Comparison of ENCODE assay signal across 8 mouse cellular contexts in genomic region chr4:32153356-32153755, GRCm38 (mm10).
DNase-seq lines count a peak whose midpoint lies in the region; ATAC-seq lines count a peak whose summit lies in the region.
"Had no signal": no experiment of that assay in that cellular context is flagged by ENCODE, and none has a peak within 500 bp of the region (broad histone marks: within the 10 kb centered on the region; RNA-seq: fewer than 3 reads in every experiment).

No protein-coding gene starts in this region.

- H3K27me3 ChIP-seq in limb, embryonic 10.5 days (ENCODE audit: low read depth, poor library complexity, severe bottlenecking) = no peaks in the 10 kb centered on the region
- no peaks in the 10 kb centered on the region for H3K27me3 ChIP-seq in midbrain, embryonic 15.5 days (replicated peaks)
- H3K27me3 ChIP-seq: heart, embryonic 13.5 days had no signal

- peaks cover 54% of the 10 kb centered on the region for H3K4me1 ChIP-seq in limb, embryonic 10.5 days
- H3K4me1 ChIP-seq in midbrain, embryonic 15.5 days = no peaks in the 10 kb centered on the region

- no peaks in the 10 kb centered on the region for H3K9me3 ChIP-seq in limb, embryonic 10.5 days (replicated peaks)
- no peaks in the 10 kb centered on the region for H3K9me3 ChIP-seq in midbrain, embryonic 15.5 days
- H3K9me3 ChIP-seq: heart, embryonic 13.5 days had no signal

- H3K9ac ChIP-seq in midbrain, embryonic 15.5 days = no peak overlapping the region
- H3K9ac ChIP-seq: heart, embryonic 13.5 days had no signal

- 78% methylated on average over 4 of the region's 4 CpGs for WGBS in limb, embryonic 10.5 days
- 78% methylated on average over 4 of the region's 4 CpGs for WGBS in midbrain, embryonic 15.5 days

- peak; percentile 52 for DNase-seq in 416B (ENCODE audit: low read depth)
- DNase-seq in CD4-positive helper T cell, adult 2 months (ENCODE audit: low read depth, low spot score) = peak; percentile 70
- peak; percentile 25 to 58 for DNase-seq in cerebellum, postnatal 25 days
- peak; percentile 19 to 21 for DNase-seq in heart, postnatal 36 days
- peak; percentile 58 for DNase-seq in limb, embryonic 10.5 days (ENCODE audit: low spot score)
- peak; percentile 68 for DNase-seq in thymus, postnatal 14 days

- no peak overlapping the region for H3K4me3 ChIP-seq in limb, embryonic 10.5 days
- H3K4me3 ChIP-seq in midbrain, embryonic 15.5 days = no peak overlapping the region
- H3K4me3 ChIP-seq: heart, embryonic 13.5 days had no signal

- H3K4me2 ChIP-seq in midbrain, embryonic 15.5 days = no peak overlapping the region
- H3K4me2 ChIP-seq: heart, embryonic 13.5 days had no signal

- intact Hi-C loops in heart, postnatal 36 days (cut with DNase I) = loop anchor here (1.0 to 5.0 kb wide), 3 partner anchors 95 to 385 kb away; no protein-coding TSS in a partner anchor

- H3K27ac ChIP-seq in limb, embryonic 10.5 days = no peak overlapping the region
- no peak overlapping the region for H3K27ac ChIP-seq in midbrain, embryonic 15.5 days
- H3K27ac ChIP-seq: heart, embryonic 13.5 days had no signal

- H3K36me3 ChIP-seq in limb, embryonic 10.5 days = no peaks in the 10 kb centered on the region
- no peaks in the 10 kb centered on the region for H3K36me3 ChIP-seq in midbrain, embryonic 15.5 days (replicated peaks)
- H3K36me3 ChIP-seq: heart, embryonic 13.5 days had no signal

- peak; percentile 59 for ATAC-seq in midbrain, embryonic 15.5 days (replicated peaks)

Comparison
In these comparisons a context has a peak if more than half of its experiments do, and no peak if none do; other contexts are left out.
1. DNase-seq: peak in every context shown above with its lines; median percentile 70 in CD4-positive helper T cell, adult 2 months; 68 in thymus, postnatal 14 days; 58 in limb, embryonic 10.5 days; 52 in 416B; 42 in cerebellum, postnatal 25 days; 20 in heart, postnatal 36 days.